Mouse (Mus musculus) megakaryocyte-erythroid progenitor cell, adult 5-6 weeks (primary cell): ENCODE results near the gene Stx3. TPM values are rescaled to one million over a fixed set of nuclear protein-coding genes. Genes with fewer than 3 reads are reported as not detected.

Experiments
- ATAC-seq: replicated peaks from 2 replicates; pipeline ENCODE4 v1.8.0; 2016; ENCODE audit warnings: mild to moderate bottlenecking, inconsistent platforms; ENCODE audit not compliant: severe bottlenecking, poor library complexity, low FRiP score, low TSS enrichment
- total RNA-seq, 2 experiments: library from RNA; stranded (forward) in 1 of 2; stranded (reverse) in 1 of 2; fragments of 200-1000, 215-1000 nt in 1 of 2; fragments of >200 nt in 1 of 2; fragmentation: Nextera tagmentation in 1 of 2; gene quantifications; 2 replicates each; pipeline ENCODE4 v1.2.3; 2014 to 2017

The Stx3 gene
- total RNA-seq, 2 experiments from 2014 or later = 6.2 to 8.0 TPM

GRCm38 (mm10) chr19:11747298-11747697 lies 71.9 kb downstream of the Stx3 start, which contains the start of gene Gif:
Gif (plus strand) TSS chr19:11747554.
- no peak for ATAC-seq

GRCm38 (mm10) chr19:11745680-11746079 lies 73.5 kb downstream of the Stx3 start:
- peak; percentile 91 for ATAC-seq

GRCm38 (mm10) chr19:11736455-11736854 lies 82.7 kb downstream of the Stx3 start:
- ATAC-seq = no peak

GRCm38 (mm10) chr19:11730278-11730677 lies 88.9 kb downstream of the Stx3 start:
- ATAC-seq = no peak

- peak; percentile 82 for ATAC-seq
Observed at GRCm38 (mm10) chr19:11727304-11727703, 91.9 kb downstream of the Stx3 start.

- ATAC-seq = peak; percentile 94
Observed at GRCm38 (mm10) chr19:11725915-11726314, 93.3 kb downstream of the Stx3 start.

Other genes with a start within 250 kb of the Stx3 start
- not detected in 2 replicates for gene Ms4a6d, start 214.6 kb downstream of the Stx3 start, total RNA-seq (2014; fragmentation: Nextera tagmentation)
- not detected in 2 replicates for gene Ms4a6d, start 214.6 kb downstream of the Stx3 start, total RNA-seq (2017)
- 0.96 and 1.6 TPM in 2 replicates for gene Ms4a2, start 195.7 kb downstream of the Stx3 start, total RNA-seq (2014; fragmentation: Nextera tagmentation)
- 2.8 and 5.3 TPM in 2 replicates for gene Ms4a2, start 195.7 kb downstream of the Stx3 start, total RNA-seq (2017)
- gene Ms4a3, start 178.6 kb downstream of the Stx3 start, total RNA-seq (2014; fragmentation: Nextera tagmentation) = 5.3 TPM in 1 of 2 replicates, not detected in the other
- gene Ms4a3, start 178.6 kb downstream of the Stx3 start, total RNA-seq (2017) = 0.14 and 3.0 TPM in 2 replicates
- gene Oosp2, start 158.8 kb downstream of the Stx3 start, total RNA-seq (2014; fragmentation: Nextera tagmentation) = not detected in 2 replicates
- gene Oosp2, start 158.8 kb downstream of the Stx3 start, total RNA-seq (2017) = not detected in 2 replicates
- gene Oosp1, start 128.3 kb downstream of the Stx3 start, total RNA-seq (2014; fragmentation: Nextera tagmentation) = not detected in 2 replicates
- gene Oosp1, start 128.3 kb downstream of the Stx3 start, total RNA-seq (2017) = 3.4 TPM in 1 of 2 replicates, not detected in the other
- gene Oosp3, start 122.3 kb downstream of the Stx3 start, total RNA-seq (2014; fragmentation: Nextera tagmentation) = not detected in 2 replicates
- gene Oosp3, start 122.3 kb downstream of the Stx3 start, total RNA-seq (2017) = not detected in 2 replicates
- not detected in 2 replicates for gene Gif, start 71.8 kb downstream of the Stx3 start, total RNA-seq (2014; fragmentation: Nextera tagmentation)
- not detected in 2 replicates for gene Gif, start 71.8 kb downstream of the Stx3 start, total RNA-seq (2017)
- 73.6 and 85.5 TPM in 2 replicates for gene Mrpl16, start 49.0 kb downstream of the Stx3 start, total RNA-seq (2014; fragmentation: Nextera tagmentation)
- 112 and 131 TPM in 2 replicates for gene Mrpl16, start 49.0 kb downstream of the Stx3 start, total RNA-seq (2017)
- gene Olfr1417, start 19.8 kb upstream of the Stx3 start, total RNA-seq (2014; fragmentation: Nextera tagmentation) = not detected in 2 replicates
- gene Olfr1417, start 19.8 kb upstream of the Stx3 start, total RNA-seq (2017) = 0.28 TPM in 1 of 2 replicates, not detected in the other
- gene Olfr1418, start 41.7 kb upstream of the Stx3 start, total RNA-seq (2014; fragmentation: Nextera tagmentation) = not detected in 2 replicates
- not detected in 2 replicates for gene Olfr1418, start 41.7 kb upstream of the Stx3 start, total RNA-seq (2017)
- not detected in 2 replicates for gene Olfr1419, start 55.7 kb upstream of the Stx3 start, total RNA-seq (2014; fragmentation: Nextera tagmentation)
- gene Olfr1419, start 55.7 kb upstream of the Stx3 start, total RNA-seq (2017) = not detected in 2 replicates
- gene Olfr1420, start 67.2 kb upstream of the Stx3 start, total RNA-seq (2014; fragmentation: Nextera tagmentation) = not detected in 2 replicates
- not detected in 2 replicates for gene Olfr1420, start 67.2 kb upstream of the Stx3 start, total RNA-seq (2017)
- gene Patl1, start 93.0 kb upstream of the Stx3 start, total RNA-seq (2014; fragmentation: Nextera tagmentation) = 21.1 and 28.6 TPM in 2 replicates
- 10.4 and 11.0 TPM in 2 replicates for gene Patl1, start 93.0 kb upstream of the Stx3 start, total RNA-seq (2017)
- 39.5 and 39.9 TPM in 2 replicates for gene Osbp, start 146.5 kb upstream of the Stx3 start, total RNA-seq (2014; fragmentation: Nextera tagmentation)
- 28.8 and 29.0 TPM in 2 replicates for gene Osbp, start 146.5 kb upstream of the Stx3 start, total RNA-seq (2017)
- gene Olfr1423, start 221.9 kb upstream of the Stx3 start, total RNA-seq (2014; fragmentation: Nextera tagmentation) = not detected in 2 replicates
- not detected in 2 replicates for gene Olfr1423, start 221.9 kb upstream of the Stx3 start, total RNA-seq (2017)
- not detected in 2 replicates for gene Olfr1424, start 243.3 kb upstream of the Stx3 start, total RNA-seq (2014; fragmentation: Nextera tagmentation)
- gene Olfr1424, start 243.3 kb upstream of the Stx3 start, total RNA-seq (2017) = not detected in 2 replicates